Mouse (Mus musculus) testis, adult 2 months (tissue): ENCODE data around the gene Wdr78.

Experiments
- CTCF ChIP-seq: fragments of 200-500 bp; IDR thresholded peaks from 2 replicates; pipeline ENCODE4 v1.5.1; 2012; ENCODE audit warnings: low read depth, mild to moderate bottlenecking, inconsistent platforms, low read length, moderate library complexity; ENCODE audit not compliant: control insufficient read depth, insufficient read depth, insufficient replicate concordance
- POLR2A ChIP-seq: fragments of 200-500 bp; IDR thresholded peaks from 2 replicates; pipeline ENCODE4 v1.6.1; 2012; ENCODE audit warnings: low read depth, mild to moderate bottlenecking, inconsistent platforms, low read length, moderate library complexity; ENCODE audit not compliant: control insufficient read depth

- TF ChIP-seq CTCF (no peak), POLR2A (no peak)
Measured at GRCm38 (mm10) chr4:103028177-103029088, 85.9 kb downstream of the Wdr78 start.
